Comparison of ENCODE assay signal across 9 mouse cellular contexts in genomic region chr2:12049972-12050371, GRCm38 (mm10).
DNase-seq lines count a peak whose midpoint lies in the region; ATAC-seq and TF ChIP-seq lines count a peak whose summit lies in the region.
"Had no signal": no experiment of that assay in that cellular context is flagged by ENCODE, and none has a peak within 500 bp of the region (broad histone marks: within the 10 kb centered on the region; RNA-seq: fewer than 3 reads in every experiment).

No protein-coding gene starts in this region.

- no peaks in the 10 kb centered on the region for H3K4me1 ChIP-seq in embryonic facial prominence, embryonic 11.5 days (ENCODE audit: control insufficient read depth, insufficient read depth, low read length)
- H3K4me1 ChIP-seq in embryonic facial prominence, embryonic 10.5 days: peaks cover 24% of the 10 kb centered on the region
- H3K4me1 ChIP-seq in forebrain, embryonic 11.5 days (replicated peaks; ENCODE audit: control insufficient read depth, insufficient read depth, low read length): no peaks in the 10 kb centered on the region

- H3K36me3 ChIP-seq in embryonic facial prominence, embryonic 11.5 days (replicated peaks; ENCODE audit: control insufficient read depth, insufficient read depth, low read depth, low read length): no peaks in the 10 kb centered on the region
- H3K36me3 ChIP-seq in embryonic facial prominence, embryonic 10.5 days (replicated peaks): no peaks in the 10 kb centered on the region
- no peaks in the 10 kb centered on the region for H3K36me3 ChIP-seq in forebrain, embryonic 11.5 days (ENCODE audit: control insufficient read depth, insufficient read depth, low read length)
- H3K36me3 ChIP-seq: limb, embryonic 12.5 days had no signal

- H3K4me2 ChIP-seq in embryonic facial prominence, embryonic 11.5 days (ENCODE audit: low read depth, low read length): no peak overlapping the region
- no peak overlapping the region for H3K4me2 ChIP-seq in forebrain, embryonic 11.5 days (ENCODE audit: low read depth, low read length, severe bottlenecking)
- H3K4me2 ChIP-seq: limb, embryonic 12.5 days had no signal

- DNase-seq in embryonic facial prominence, embryonic 11.5 days (ENCODE audit: low spot score): peak; percentile 73
- no peak for DNase-seq in embryonic facial prominence, embryonic 10.5 days (ENCODE audit: low spot score)
- DNase-seq in left cerebral cortex, adult 2 months (ENCODE audit: extremely low spot score in 1 of 2, low spot score in 2 of 2): no peak
- DNase-seq in left cerebral cortex, postnatal 36 days (ENCODE audit: low spot score in 2 of 2): no peak
- DNase-seq in NIH3T3 (ENCODE audit: low read depth): peak; percentile 78
- DNase-seq in left cerebral cortex, postnatal 4 days: peak; percentile 7
- DNase-seq in forebrain, embryonic 11.5 days (ENCODE audit: low spot score): no peak

- H3K27ac ChIP-seq in embryonic facial prominence, embryonic 11.5 days (replicated peaks; ENCODE audit: low read depth, low read length): no peak overlapping the region
- H3K27ac ChIP-seq in embryonic facial prominence, embryonic 10.5 days (replicated peaks): no peak overlapping the region
- H3K27ac ChIP-seq in left cerebral cortex, adult 2 months: no peak overlapping the region
- H3K27ac ChIP-seq in forebrain, embryonic 11.5 days (ENCODE audit: low read depth, low read length): no peak overlapping the region
- H3K27ac ChIP-seq: limb, embryonic 12.5 days had no signal

- H3K27me3 ChIP-seq in embryonic facial prominence, embryonic 11.5 days (ENCODE audit: control insufficient read depth, insufficient read depth, low read length): no peaks in the 10 kb centered on the region
- H3K27me3 ChIP-seq in embryonic facial prominence, embryonic 10.5 days (replicated peaks; ENCODE audit: low read depth, poor library complexity, severe bottlenecking): 0 out of 2 replicates have a peak, but pooled peaks cover 7% of the 10 kb centered on the region
- H3K27me3 ChIP-seq in forebrain, embryonic 11.5 days (ENCODE audit: control insufficient read depth, insufficient read depth, low read length): no peaks in the 10 kb centered on the region
- H3K27me3 ChIP-seq: limb, embryonic 12.5 days had no signal

- ATAC-seq in embryonic facial prominence, embryonic 11.5 days (replicated peaks; ENCODE audit: insufficient number of reproducible peaks, low FRiP score, low TSS enrichment, low read depth): no peak
- no peak for ATAC-seq in CD4-positive, CD25-positive, alpha-beta regulatory T cell, adult 4 months
- ATAC-seq in forebrain, embryonic 11.5 days (replicated peaks; ENCODE audit: low FRiP score): no peak

- H3K9ac ChIP-seq in embryonic facial prominence, embryonic 11.5 days (replicated peaks; ENCODE audit: low read length): no peak overlapping the region
- no peak overlapping the region for H3K9ac ChIP-seq in forebrain, embryonic 11.5 days (ENCODE audit: low read length)
- H3K9ac ChIP-seq: limb, embryonic 12.5 days had no signal

- TF ChIP-seq CTCF in left cerebral cortex, adult 2 months (IDR thresholded peaks at IDR 0.05): peak; percentile 18

- intact Hi-C loops in left cerebral cortex, adult 2 months (cut with DNase I): loop anchor here (2.0 to 5.0 kb wide), 3 partner anchors 107 to 337 kb away; partner anchors contain the start of gene Itga8
- intact Hi-C loops in left cerebral cortex, postnatal 36 days (cut with DNase I): loop anchor here (5.0 kb wide), 1 partner anchor 252 kb away; the partner anchor contains the start of gene Itga8
- intact Hi-C loops in left cerebral cortex, postnatal 4 days (cut with DNase I): no loop called here

- no peaks in the 10 kb centered on the region for H3K9me3 ChIP-seq in embryonic facial prominence, embryonic 11.5 days (replicated peaks; ENCODE audit: control insufficient read depth, low read length)
- no peaks in the 10 kb centered on the region for H3K9me3 ChIP-seq in embryonic facial prominence, embryonic 10.5 days
- H3K9me3 ChIP-seq in forebrain, embryonic 11.5 days (ENCODE audit: control insufficient read depth, low read length): no peaks in the 10 kb centered on the region
- H3K9me3 ChIP-seq: limb, embryonic 12.5 days had no signal

- H3K4me3 ChIP-seq in embryonic facial prominence, embryonic 11.5 days (ENCODE audit: low read depth, low read length): no peak overlapping the region
- no peak overlapping the region for H3K4me3 ChIP-seq in embryonic facial prominence, embryonic 10.5 days
- H3K4me3 ChIP-seq in left cerebral cortex, adult 2 months: no peak overlapping the region
- H3K4me3 ChIP-seq in forebrain, embryonic 11.5 days (ENCODE audit: low read depth, low read length): no peak overlapping the region
- H3K4me3 ChIP-seq: limb, embryonic 12.5 days had no signal

Comparison
In these comparisons a context has a peak if more than half of its experiments do, and no peak if none do; other contexts are left out.
1. DNase-seq: peak in embryonic facial prominence, embryonic 11.5 days (single experiment), NIH3T3 (single experiment) and left cerebral cortex, postnatal 4 days (single experiment); none in embryonic facial prominence, embryonic 10.5 days (single experiment), left cerebral cortex, adult 2 months (0 of 2), left cerebral cortex, postnatal 36 days (0 of 2) and forebrain, embryonic 11.5 days (single experiment).